Mouse (Mus musculus) liver, postnatal 0 days (tissue): ENCODE data around the gene Nap1l1.

ENCODE experiments used
- CTCF ChIP-seq: sonication (generic); IDR thresholded peaks from 2 replicates; pipeline ENCODE4 v1.5.1; 2016; ENCODE audit warnings: antibody characterized with exemption, low read depth
- EP300 ChIP-seq: IDR thresholded peaks from 2 replicates; pipeline ENCODE4 v1.6.1; 2016; ENCODE audit warnings: antibody characterized with exemption, low read depth, mild to moderate bottlenecking

DNA sequence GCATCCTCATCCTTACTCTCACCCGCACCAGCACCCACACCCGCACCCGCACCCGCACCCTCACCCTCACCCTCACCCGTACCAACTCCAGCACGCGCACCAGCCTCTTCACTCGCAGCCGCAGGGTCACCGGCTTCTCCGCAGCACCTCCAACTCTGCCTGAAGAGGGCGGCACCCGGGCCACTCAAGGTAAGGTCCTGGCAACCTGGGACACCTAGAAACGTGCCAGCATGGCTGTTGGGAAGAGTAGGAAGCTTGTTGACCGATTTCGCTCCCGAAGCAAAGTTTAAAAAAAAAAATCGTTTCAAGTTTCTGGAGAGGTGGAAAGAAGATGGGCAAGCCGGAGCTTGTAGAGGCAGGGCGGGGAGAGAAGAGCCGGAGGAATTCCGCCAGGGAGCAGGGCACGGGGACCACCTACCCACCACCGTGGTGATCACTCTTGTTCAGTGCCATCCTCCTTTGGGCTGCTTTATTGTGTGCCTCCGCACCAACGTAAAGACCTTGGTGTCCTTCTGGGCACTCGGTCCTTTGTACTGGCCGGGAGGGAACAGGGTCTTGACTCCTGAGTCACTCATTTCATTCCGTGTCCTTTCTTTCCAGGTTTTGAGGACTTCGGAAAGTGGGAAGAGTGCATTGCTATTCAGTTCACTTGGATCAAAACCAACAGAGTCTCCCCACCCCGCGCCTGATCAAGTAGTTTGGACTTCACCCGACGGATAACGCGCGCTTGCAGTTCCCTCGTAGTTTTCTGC is 34.6 kb downstream of the Nap1l1 start:
- TF ChIP-seq EP300 = no peak
- TF ChIP-seq CTCF = peak; percentile 54
